Mouse (Mus musculus) ES-E14 (cell line): ENCODE data around the gene Gabbr1.

Experiments used
- ZC3H11A ChIP-seq: IDR thresholded peaks from 2 replicates; pipeline ENCODE4 v1.6.1; 2012; ENCODE audit warnings: low read depth, mild to moderate bottlenecking, inconsistent platforms, low read length, borderline replicate concordance
- ZNF384 ChIP-seq: IDR thresholded peaks from 2 replicates; pipeline ENCODE4 v1.6.1; 2012; ENCODE audit warnings: low read depth, low read length, inconsistent platforms

DNA sequence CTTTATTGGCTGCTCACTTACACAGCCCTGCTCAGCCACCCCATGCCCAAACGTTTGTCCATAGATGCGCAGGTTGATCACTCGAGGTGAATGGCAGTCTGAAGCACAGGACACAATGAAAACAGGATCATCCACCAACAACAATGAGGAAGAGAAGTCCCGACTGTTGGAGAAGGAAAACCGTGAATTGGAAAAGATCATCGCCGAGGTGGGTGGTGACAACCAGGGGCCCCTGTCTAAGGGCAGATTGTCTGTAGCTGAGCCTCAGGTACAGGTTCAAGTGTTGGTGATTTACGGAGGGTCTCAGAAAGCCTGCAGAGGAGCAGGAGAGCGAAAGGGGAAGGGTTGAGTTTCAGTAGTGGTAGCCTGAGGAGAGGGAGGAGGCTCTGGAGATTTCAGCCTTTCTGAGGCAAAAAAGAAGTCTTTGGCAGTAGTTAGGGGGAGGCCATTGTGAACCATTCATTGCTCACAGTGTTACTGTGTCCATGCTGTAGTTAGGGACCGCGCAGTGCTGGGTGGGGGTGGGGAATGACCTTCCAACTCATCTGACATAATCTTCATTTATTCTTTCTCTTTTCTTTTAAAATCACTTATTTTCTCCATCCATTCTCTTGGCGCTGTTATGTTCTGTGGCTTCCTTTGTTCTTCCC, 26.4 kb downstream of the Gabbr1 start:
- no peak for TF ChIP-seq ZNF384
- TF ChIP-seq ZC3H11A = no peak
